Mouse (Mus musculus): Measurements from ENCODE around the gene Carmil3.

DNA sequence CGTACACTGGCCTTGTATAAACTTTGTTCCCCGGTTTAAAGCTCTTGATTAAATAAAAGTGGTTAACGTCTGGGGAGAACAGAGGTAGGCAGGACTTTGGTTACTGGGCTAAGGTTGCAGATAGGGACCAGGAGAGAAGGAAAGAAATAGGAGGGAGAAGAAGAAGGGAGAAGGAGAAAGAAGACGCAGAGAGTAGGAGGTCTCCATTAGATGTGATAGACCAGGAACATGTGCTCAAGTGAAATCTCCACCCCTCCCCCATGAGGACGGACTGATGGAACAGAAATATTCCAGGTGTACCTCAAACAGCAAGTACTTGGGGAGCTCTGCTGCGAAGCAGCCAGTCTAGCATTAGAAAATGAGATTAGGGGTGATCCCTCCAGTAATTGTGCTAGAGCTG lies 20.6 kb upstream of the Carmil3 start:
- TF ChIP-seq ZC3H11A (IDR thresholded peaks at IDR 0.05; ENCODE audit: low read depth, low read length) (no peak), TCF12 (IDR thresholded peaks at IDR 0.05; ENCODE audit: low read depth, low read length) (no peak)
